In genomic region chr3:86069646-86070250, GRCm38 (mm10) we compare ENCODE assay signal across 11 mouse cellular contexts.
DNase-seq lines count a peak whose midpoint lies in the region; ATAC-seq and TF ChIP-seq lines count a peak whose summit lies in the region.
"Had no signal": no experiment of that assay in that cellular context is flagged by ENCODE, and none has a peak within 500 bp of the region (broad histone marks: within the 10 kb centered on the region; RNA-seq: fewer than 3 reads in every experiment).

No protein-coding gene starts in this region.

- no peak overlapping the region for H3K9ac ChIP-seq in lung, postnatal 0 days (replicated peaks; ENCODE audit: low read depth)
- H3K9ac ChIP-seq: limb, embryonic 15.5 days; stomach, embryonic 15.5 days had no signal

- no peaks in the 10 kb centered on the region for H3K36me3 ChIP-seq in lung, postnatal 0 days (ENCODE audit: insufficient read depth, low read length)
- H3K36me3 ChIP-seq in splenic B cell, adult 2 months (ENCODE audit: control insufficient read depth, insufficient read depth, low read length, poor library complexity, severe bottlenecking) = no peaks in the 10 kb centered on the region
- H3K36me3 ChIP-seq: G1E; limb, embryonic 15.5 days had no signal

- TF ChIP-seq CTCF in lung, postnatal 0 days (IDR thresholded peaks at IDR 0.05) = peak; percentile 56

- 91% methylated on average over 11 of the region's 11 CpGs for WGBS in lung, postnatal 0 days

- H3K4me2 ChIP-seq in lung, postnatal 0 days (replicated peaks; ENCODE audit: low read depth, low read length) = no peak overlapping the region
- H3K4me2 ChIP-seq: limb, embryonic 15.5 days; stomach, embryonic 15.5 days had no signal

- DNase-seq in heart, adult 11 months = peak; percentile 89
- DNase-seq in heart, adult 9 months (ENCODE audit: low spot score in 2 of 2) = no peak
- DNase-seq in lung, postnatal 0 days (ENCODE audit: low spot score) = no peak
- no peak for DNase-seq in lung, postnatal 4 days
- peak; percentile 3 for DNase-seq in c-Kit-negative CD71-positive TER-119-positive erythroid progenitor cells, embryonic 14.5 days (ENCODE audit: low read depth, low spot score)
- peak; percentile 8 for DNase-seq in splenic B cell, adult 2 months (ENCODE audit: low read depth, low spot score)
- DNase-seq in heart, postnatal 36 days = no peak
- DNase-seq in urinary bladder, postnatal 36 days (ENCODE audit: low spot score in 2 of 2) = no peak

- no peaks in the 10 kb centered on the region for H3K9me3 ChIP-seq in lung, postnatal 0 days (ENCODE audit: low read length)
- H3K9me3 ChIP-seq: G1E; limb, embryonic 15.5 days; stomach, embryonic 15.5 days had no signal

- TF ChIP-seq EP300 in lung, postnatal 0 days (IDR thresholded peaks at IDR 0.05) = no peak

- H3K4me3 ChIP-seq in lung, postnatal 0 days (ENCODE audit: low read depth, low read length) = no peak overlapping the region
- H3K4me3 ChIP-seq: limb, embryonic 15.5 days; stomach, embryonic 15.5 days had no signal

- H3K27me3 ChIP-seq in lung, postnatal 0 days (replicated peaks; ENCODE audit: insufficient read depth, low read length) = no peaks in the 10 kb centered on the region
- H3K27me3 ChIP-seq in splenic B cell, adult 2 months (ENCODE audit: control insufficient read depth, insufficient read depth, low read length, poor library complexity, severe bottlenecking) = no peaks in the 10 kb centered on the region
- H3K27me3 ChIP-seq: limb, embryonic 15.5 days; stomach, embryonic 15.5 days had no signal

- intact Hi-C loops in heart, postnatal 36 days (cut with DNase I) = no loop called here

- no peak overlapping the region for H3K27ac ChIP-seq in lung, postnatal 0 days (ENCODE audit: low read length)
- H3K27ac ChIP-seq: limb, embryonic 15.5 days; stomach, embryonic 15.5 days had no signal

- no peak for ATAC-seq in lung, postnatal 0 days

- H3K4me1 ChIP-seq in lung, postnatal 0 days (ENCODE audit: insufficient read depth, low read depth, low read length) = no peaks in the 10 kb centered on the region
- H3K4me1 ChIP-seq: limb, embryonic 15.5 days; stomach, embryonic 15.5 days had no signal

Comparison
In these comparisons a context has a peak if more than half of its experiments do, and no peak if none do; other contexts are left out.
1. DNase-seq: peak in heart, adult 11 months (single experiment), c-Kit-negative CD71-positive TER-119-positive erythroid progenitor cells, embryonic 14.5 days (single experiment) and splenic B cell, adult 2 months (single experiment); none in heart, adult 9 months (0 of 2), lung, postnatal 0 days (single experiment), lung, postnatal 4 days (0 of 2), heart, postnatal 36 days (0 of 2) and urinary bladder, postnatal 36 days (0 of 2).